Mouse (Mus musculus) small intestine, adult 2 months (tissue): ENCODE results near the gene Cdc42ep4. TPM values are rescaled to one million over a fixed set of nuclear protein-coding genes. Genes with fewer than 3 reads are reported as not detected.
A peak's percentile ranks its signal among the peaks of the same experiment; 100 is the strongest.

ENCODE experiments used
- H3K27ac ChIP-seq: fragments of 200-500 bp; 2 replicates; pipeline ENCODE4 v1.5.1; 2012; ENCODE audit warnings: low read depth, low read length, control low read depth, inconsistent platforms; ENCODE audit not compliant: insufficient read depth
- H3K27me3 ChIP-seq: fragments of 200-500 bp; 2 replicates; pipeline ENCODE4 v1.6.1; 2012; ENCODE audit warnings: mild to moderate bottlenecking, moderate library complexity, low read length, inconsistent platforms; ENCODE audit not compliant: control insufficient read depth, insufficient read depth
- H3K36me3 ChIP-seq: fragments of 200-500 bp; 2 replicates; pipeline ENCODE4 v1.6.1; 2012; ENCODE audit warnings: mild to moderate bottlenecking, low read length, control low read depth, inconsistent platforms; ENCODE audit not compliant: control insufficient read depth, insufficient read depth
- H3K4me1 ChIP-seq: fragments of 200-500 bp; 2 replicates; pipeline ENCODE4 v1.6.1; 2012; ENCODE audit warnings: low read length, inconsistent platforms, mixed read lengths; ENCODE audit not compliant: control insufficient read depth, insufficient read depth, insufficient read length
- H3K4me3 ChIP-seq: fragments of 200-500 bp; 2 replicates; pipeline ENCODE4 v1.5.1; 2012; ENCODE audit warnings: low read depth, mild to moderate bottlenecking, control low read depth, inconsistent platforms, low read length, moderate library complexity
- CTCF ChIP-seq: fragments of 200-500 bp; IDR thresholded peaks from 2 replicates; pipeline ENCODE4 v1.5.1; 2012; ENCODE audit warnings: low read depth, mild to moderate bottlenecking, control low read depth, inconsistent platforms, low read length, moderate library complexity, mixed read lengths; ENCODE audit not compliant: insufficient replicate concordance, insufficient read length; ENCODE audit errors: extremely low read depth
- POLR2A ChIP-seq: fragments of 200-500 bp; IDR thresholded peaks from 2 replicates; pipeline ENCODE4 v1.6.1; 2012; ENCODE audit warnings: low read depth, mild to moderate bottlenecking, control low read depth, inconsistent platforms, low read length, moderate library complexity
- WGBS: fragments of 180-500 bp; shearing (Covaris S2); methylation state at CpG from one replicate; pipeline ENCODE4 v1.1.7; 2018; 5-methylcytosine and 5-hydroxymethylcytosine counted together
- polyA plus RNA-seq: library from polyadenylated mRNA; depleted of rRNA; stranded (reverse); fragments of >200 nt; gene quantifications from 2 replicates; pipeline ENCODE4 v1.2.3, GENCODE M21; 2012

Gene Cdc42ep4
- polyA plus RNA-seq, 1 experiment, result 41.4 TPM

DNA sequence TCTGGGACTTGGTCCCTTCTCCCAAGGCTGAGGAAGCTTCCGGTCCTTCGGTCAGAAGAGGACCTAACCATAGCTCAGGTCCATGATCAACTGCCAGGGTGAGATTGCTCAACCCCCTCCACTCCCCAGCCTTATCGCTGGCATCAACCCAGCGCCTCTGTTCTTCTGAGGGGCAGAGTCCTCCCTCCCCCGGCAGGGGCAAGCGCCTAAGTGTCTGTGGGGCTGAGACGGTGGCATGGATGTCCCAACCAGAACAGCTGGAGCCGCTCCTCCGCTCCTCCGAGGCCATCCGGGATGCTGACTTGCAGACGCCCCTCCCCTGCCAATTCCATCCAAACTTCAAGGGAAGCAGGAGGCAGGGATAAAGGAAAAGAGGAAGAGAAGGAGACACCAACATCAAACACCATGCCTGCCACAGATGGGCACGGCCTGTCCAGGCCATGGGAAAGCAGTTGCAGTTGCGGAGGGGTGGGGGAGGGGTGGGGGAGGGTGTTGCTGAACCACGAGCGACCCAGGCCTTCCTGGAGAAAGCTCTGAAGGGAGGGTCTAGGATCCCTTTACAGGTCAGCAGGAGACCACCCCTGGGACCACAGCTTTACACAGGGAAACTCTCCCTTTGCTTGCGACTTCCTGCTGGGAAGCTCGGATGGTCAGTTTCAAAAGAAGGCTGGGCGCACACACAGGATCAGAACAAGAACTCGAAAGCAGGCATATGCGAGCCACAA, 2.7 kb downstream of the Cdc42ep4 start:
- H3K27me3 ChIP-seq, result no peaks in the 10 kb centered on the region
- H3K36me3 ChIP-seq, result peaks cover 1% of the 10 kb centered on the region; the same call in 1 of the 2 replicates
- 12% methylated on average over 21 of the region's 21 CpGs for WGBS
- H3K27ac ChIP-seq, result peak overlapping the region; percentile 98
- TF ChIP-seq POLR2A, result no peak
- no peak for TF ChIP-seq CTCF
- peak overlapping the region; percentile 84 for H3K4me3 ChIP-seq
- H3K4me1 ChIP-seq, result peaks cover 18% of the 10 kb centered on the region

DNA sequence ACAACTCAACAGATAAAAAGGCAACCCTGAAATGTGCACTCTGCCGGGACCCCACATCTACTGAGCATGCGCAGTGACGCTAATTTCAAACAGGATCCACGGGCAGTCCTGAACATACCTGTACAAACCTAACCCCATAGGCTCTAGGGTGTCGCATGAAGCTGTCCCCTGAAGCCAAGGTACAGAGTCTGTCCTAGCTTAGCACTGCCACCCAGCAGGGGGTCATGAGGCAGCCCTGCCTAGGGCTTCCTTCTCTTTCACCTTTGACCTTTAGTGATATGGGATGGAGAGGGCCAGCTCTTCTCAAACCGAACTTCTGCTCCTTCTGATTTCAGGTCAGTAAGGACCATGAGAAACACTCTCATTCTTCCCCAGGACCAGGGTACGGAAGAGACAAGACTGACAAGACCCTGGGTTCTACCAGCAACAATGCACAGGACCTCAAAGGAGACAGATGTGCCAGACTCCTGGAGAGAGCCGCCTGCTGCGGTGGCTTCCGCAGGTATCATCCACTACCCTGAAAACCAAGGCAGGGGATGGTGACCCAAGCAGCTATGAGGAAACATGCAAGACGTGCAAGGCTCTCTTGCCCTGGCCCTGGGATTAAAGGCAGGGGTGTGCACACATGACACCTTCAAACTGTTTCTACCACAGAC, 3.8 kb downstream of the Cdc42ep4 start:
- TF ChIP-seq POLR2A (no peak), CTCF (no peak)
- H3K36me3 ChIP-seq, result peaks cover 9% of the 10 kb centered on the region
- H3K4me3 ChIP-seq, result peak overlapping the region; percentile 84
- H3K27ac ChIP-seq, result peak overlapping the region; percentile 89
- peaks cover 18% of the 10 kb centered on the region for H3K4me1 ChIP-seq
- H3K27me3 ChIP-seq, result no peaks in the 10 kb centered on the region
- 55% methylated on average over 11 of the region's 11 CpGs for WGBS

DNA sequence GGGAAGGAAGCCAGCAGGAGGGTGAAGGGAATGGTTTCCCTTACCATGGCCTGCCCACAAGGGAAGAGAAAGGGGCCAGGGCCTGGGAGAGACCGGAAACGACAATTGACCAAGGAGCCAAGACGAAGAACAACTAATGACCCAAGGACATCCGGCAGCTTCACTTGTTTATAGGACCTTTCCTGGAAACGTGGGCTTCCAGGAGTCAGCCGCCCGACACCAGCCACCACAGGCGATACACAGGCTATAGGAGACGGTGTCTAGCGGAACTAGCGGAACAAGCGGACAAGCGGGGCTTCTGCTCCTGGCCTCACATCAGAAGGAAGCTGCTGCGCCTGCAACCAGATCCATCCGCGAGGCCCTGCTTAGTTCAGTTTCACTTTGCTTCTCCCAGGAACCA, 4.6 kb downstream of the Cdc42ep4 start:
- Histone ChIP-seq H3K4me3 (peak overlapping the region; percentile 31), H3K27ac (peak overlapping the region; percentile 89; the same call in 1 of the 2 replicates), H3K36me3 (peaks cover 11% of the 10 kb centered on the region), H3K27me3 (no peaks in the 10 kb centered on the region), H3K4me1 (peaks cover 18% of the 10 kb centered on the region)
- WGBS, result 52% methylated on average over 16 of the region's 16 CpGs
- TF ChIP-seq POLR2A (0 out of 2 replicates have a peak, but pooled peaks have one; percentile 9), CTCF (no peak)

DNA sequence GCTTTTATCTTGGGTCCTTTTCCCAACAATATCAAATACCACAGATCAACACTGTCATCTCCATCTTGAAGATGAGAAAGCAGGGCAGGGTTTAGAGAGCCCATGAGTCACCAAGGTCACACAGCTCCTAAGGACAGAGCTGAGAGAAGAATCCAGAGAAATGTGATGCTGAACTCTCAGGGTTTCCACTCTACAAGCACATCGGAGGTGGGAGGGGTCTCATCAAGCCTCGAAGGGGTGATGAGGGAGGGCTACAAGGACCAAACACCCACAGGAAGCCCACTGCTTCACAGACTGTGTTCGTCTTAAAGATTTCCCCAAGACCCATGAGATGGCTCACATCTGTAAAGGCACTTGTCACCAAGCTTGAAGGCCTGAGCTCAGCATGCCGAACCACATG, 5.7 kb downstream of the Cdc42ep4 start:
- Histone ChIP-seq H3K4me3 (no peak overlapping the region), H3K36me3 (peaks cover 11% of the 10 kb centered on the region), H3K27ac (no peak overlapping the region), H3K27me3 (no peaks in the 10 kb centered on the region), H3K4me1 (peaks cover 18% of the 10 kb centered on the region)
- TF ChIP-seq POLR2A (no peak), CTCF (no peak)
- WGBS, result 72% methylated on average over 4 of the region's 4 CpGs

DNA sequence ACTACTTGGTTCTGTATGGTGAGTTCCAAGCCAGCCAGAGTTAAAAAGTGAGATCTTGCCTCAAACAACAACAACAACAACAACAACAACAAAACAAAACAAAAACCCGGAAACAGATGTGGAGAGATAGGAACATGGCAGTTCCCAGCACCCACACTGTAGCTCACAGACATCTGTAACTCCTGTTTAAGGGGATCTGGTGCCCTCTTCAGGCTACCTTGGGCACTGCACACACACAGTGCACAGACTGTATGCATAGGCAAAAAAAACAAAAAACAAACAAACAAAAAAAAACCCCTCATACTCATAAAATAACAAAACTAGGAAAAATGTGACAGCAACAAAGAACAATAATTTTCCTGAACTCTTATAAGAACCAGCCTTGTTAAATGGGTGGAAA, 8.7 kb downstream of the Cdc42ep4 start:
- Histone ChIP-seq H3K4me3 (no peak overlapping the region), H3K27me3 (no peaks in the 10 kb centered on the region), H3K27ac (no peak overlapping the region), H3K36me3 (peaks cover 11% of the 10 kb centered on the region), H3K4me1 (peaks cover 30% of the 10 kb centered on the region)
- TF ChIP-seq CTCF (peak; percentile 29; the same call in 1 of the 2 replicates), POLR2A (no peak)
- 100% methylated on average over 1 of the region's 1 CpGs for WGBS

DNA sequence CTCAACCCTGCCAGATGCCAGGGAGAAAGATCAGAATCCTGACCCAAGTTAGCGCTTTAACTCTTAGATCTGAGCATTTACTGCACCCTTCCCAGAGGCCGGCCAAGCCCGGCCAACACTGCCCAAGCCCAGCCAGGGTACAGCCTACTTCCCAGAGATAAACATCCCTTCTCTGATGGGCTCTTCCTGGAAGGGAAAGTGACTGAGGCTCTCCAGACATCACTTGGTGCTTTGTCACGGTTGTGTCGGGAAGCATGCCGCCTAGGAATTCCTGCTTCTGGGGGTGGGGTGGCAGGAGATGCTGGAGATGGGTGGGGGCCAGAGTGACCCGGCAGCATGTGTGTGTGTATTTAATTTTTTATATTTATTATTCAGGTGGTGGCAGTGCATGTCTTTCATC, 11.6 kb downstream of the Cdc42ep4 start:
- 48% methylated on average over 7 of the region's 7 CpGs for WGBS
- H3K4me1 ChIP-seq, result peaks cover 30% of the 10 kb centered on the region
- no peak for TF ChIP-seq CTCF
- no peak for TF ChIP-seq POLR2A
- no peak overlapping the region for H3K4me3 ChIP-seq
- H3K27me3 ChIP-seq, result no peaks in the 10 kb centered on the region
- peak overlapping the region; percentile 24 for H3K27ac ChIP-seq
- peaks cover 11% of the 10 kb centered on the region for H3K36me3 ChIP-seq

DNA sequence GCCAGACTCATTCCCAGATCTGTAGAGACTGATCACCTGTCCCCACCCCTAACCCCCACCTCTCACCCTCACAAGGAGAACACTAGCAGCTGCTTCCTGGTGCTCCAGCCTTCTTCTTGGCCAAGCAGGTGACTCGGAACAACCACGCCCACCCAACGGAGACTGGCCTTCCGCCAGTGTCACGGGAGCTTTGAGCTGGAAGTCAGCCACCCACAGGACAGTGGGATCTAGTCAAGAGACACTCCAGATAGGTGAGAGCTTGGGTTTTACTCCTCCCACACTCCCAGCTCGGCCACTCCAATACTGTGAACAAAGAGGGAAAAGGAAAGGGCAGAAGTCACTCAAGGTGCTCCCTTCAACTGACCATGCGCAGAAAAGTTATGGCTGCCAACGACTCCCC, 12.5 kb downstream of the Cdc42ep4 start:
- H3K4me1 ChIP-seq, result peaks cover 37% of the 10 kb centered on the region
- no peaks in the 10 kb centered on the region for H3K27me3 ChIP-seq
- WGBS, result 33% methylated on average over 8 of the region's 8 CpGs
- no peak for TF ChIP-seq POLR2A
- TF ChIP-seq CTCF, result no peak
- H3K27ac ChIP-seq, result peak overlapping the region; percentile 24; the same call in 1 of the 2 replicates
- peaks cover 11% of the 10 kb centered on the region for H3K36me3 ChIP-seq
- H3K4me3 ChIP-seq, result no peak overlapping the region
